Mouse (Mus musculus) bone marrow macrophage, adult 2 months (primary cell): ENCODE measurements around the gene Nod2.

Experiments used
- CTCF ChIP-seq: IDR thresholded peaks from 2 replicates; pipeline ENCODE4 v1.5.1; 2012; ENCODE audit warnings: low read depth, mild to moderate bottlenecking, low read length, moderate library complexity
- POLR2A ChIP-seq: IDR thresholded peaks from 2 replicates; pipeline ENCODE4 v1.6.1; 2012; ENCODE audit warnings: mild to moderate bottlenecking, low read depth, low read length, borderline replicate concordance

- TF ChIP-seq CTCF (no peak), POLR2A (no peak)
These were observed 41.6 kb upstream of the Nod2 start for GRCm38 (mm10) chr8:88605361-88606040.
